Mouse (Mus musculus) right cerebral cortex, postnatal 14 days (tissue): ENCODE results near the gene Hamp.

Experiments used
- DNase-seq: peaks from one replicate; pipeline ENCODE4 v3.0.0; 2022

The Hamp gene

DNA sequence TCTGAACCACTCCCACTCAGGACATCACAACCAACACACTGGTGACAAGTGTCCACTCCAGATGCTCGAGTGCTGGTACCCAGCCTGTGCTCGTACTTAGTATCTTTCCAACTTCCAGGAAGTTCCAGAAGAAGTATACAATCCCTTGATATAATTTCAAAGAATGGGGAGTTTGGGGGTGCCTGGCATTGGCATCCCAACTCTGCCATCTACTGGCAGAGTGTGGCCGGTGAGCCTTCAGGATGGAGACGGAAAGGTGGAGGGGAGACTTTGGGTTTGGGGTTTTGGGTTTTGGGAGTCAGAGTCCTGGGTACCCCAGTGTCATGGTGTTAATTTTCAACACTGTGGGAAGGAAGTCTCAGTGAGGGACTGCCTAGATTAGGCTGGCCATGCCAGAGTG is 39.8 kb downstream of the Hamp start:
- peak; percentile 34 for DNase-seq

DNA sequence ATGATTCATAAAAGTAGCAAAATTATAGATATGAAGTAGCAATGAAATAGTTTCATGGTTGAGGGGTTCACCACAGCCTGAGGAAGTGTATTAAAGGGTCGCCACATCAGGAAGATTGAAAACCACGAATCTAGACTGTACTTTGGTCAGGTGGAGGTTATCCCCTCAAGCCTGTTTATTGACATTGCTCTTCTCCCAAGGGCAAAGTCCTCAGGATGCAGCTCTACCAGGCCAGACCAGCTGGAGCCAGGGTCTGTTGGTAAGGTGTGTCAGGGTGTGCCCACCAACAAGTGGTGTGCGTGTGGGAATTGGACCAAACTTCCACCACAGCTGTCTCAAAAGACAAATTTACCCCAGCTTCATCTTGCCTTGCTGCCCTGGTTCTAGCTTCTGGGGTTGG is 48.6 kb downstream of the Hamp start:
- DNase-seq: no peak

DNA sequence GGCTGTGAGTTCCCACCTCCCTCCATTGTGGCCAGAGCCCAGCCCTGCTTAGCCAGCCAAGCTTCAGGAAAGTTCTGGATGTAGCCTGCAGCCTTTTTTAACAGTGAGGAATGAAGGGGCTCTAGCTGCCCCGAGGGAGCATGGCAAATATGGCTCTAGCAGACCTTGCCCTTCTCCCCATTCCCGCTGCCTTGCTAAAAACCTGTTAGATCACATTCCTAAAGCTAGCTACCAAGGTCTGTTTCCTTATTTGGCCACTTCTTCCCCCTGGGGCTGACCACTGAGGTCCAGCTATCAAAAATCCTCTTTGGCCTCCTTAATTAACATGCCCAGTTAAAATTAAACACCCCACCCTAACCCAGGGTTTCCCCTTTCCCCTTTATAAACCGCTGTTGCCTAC is 51.3 kb downstream of the Hamp start:
- no peak for DNase-seq
